Mouse (Mus musculus): ENCODE results near the gene Lefty2. TPM values are rescaled to one million over a fixed set of nuclear protein-coding genes. Genes with fewer than 3 reads are reported as not detected.

The Lefty2 gene
- polyA plus RNA-seq, 1 experiment from 2014 or later: not detected

- H3K27me3 ChIP-seq (ENCODE audit: control insufficient read depth, insufficient read depth, low read length): no peaks in the 10 kb centered on the region
- no peaks in the 10 kb centered on the region for H3K9me3 ChIP-seq (ENCODE audit: control insufficient read depth, low read length)
- H3K4me2 ChIP-seq (ENCODE audit: low read depth, low read length, severe bottlenecking): no peak overlapping the region
- H3K4me3 ChIP-seq (ENCODE audit: low read depth, low read length): no peak overlapping the region
- H3K36me3 ChIP-seq (ENCODE audit: control insufficient read depth, insufficient read depth, low read length): no peaks in the 10 kb centered on the region; the same call in 1 of the 2 replicates
- 96% methylated on average over 7 of the region's 7 CpGs for WGBS
- ATAC-seq (replicated peaks; ENCODE audit: low FRiP score) (no peak), DNase-seq (ENCODE audit: low spot score) (no peak)
- no peak overlapping the region for H3K27ac ChIP-seq (ENCODE audit: low read depth, low read length)
- no peaks in the 10 kb centered on the region for H3K4me1 ChIP-seq (replicated peaks; ENCODE audit: control insufficient read depth, insufficient read depth, low read length)
- H3K9ac ChIP-seq (ENCODE audit: low read length): no peak overlapping the region
These were observed 26.9 kb upstream of the Lefty2 start for GRCm38 (mm10) chr1:180866001-180866400.

DNA sequence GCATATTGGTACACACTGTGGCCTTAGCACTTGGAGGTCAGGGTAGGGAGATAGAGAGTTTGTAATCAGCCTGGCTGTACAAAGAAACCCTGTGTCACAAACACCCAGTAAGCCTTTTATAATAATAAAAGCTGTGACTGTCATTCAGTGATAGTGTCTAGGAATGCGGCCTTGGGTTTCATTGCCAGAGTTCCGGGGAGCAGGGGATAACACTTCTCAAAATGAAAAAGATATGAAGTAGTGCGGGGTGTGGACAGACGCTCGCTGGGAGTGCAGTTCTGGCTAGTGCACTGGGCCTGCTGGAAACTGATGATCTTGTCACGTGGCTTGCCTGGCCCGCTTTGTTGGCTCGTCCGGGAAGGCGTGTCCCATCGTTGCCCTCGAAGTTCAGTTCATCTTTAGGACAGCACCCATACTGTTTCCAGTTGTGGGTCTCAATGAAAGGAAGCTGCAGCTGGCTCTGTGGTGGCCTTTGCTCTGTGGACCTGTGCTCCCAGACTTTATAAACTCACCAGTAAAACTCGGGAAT, 22.7 kb upstream of the Lefty2 start:
- no peak overlapping the region for H3K4me2 ChIP-seq (ENCODE audit: low read depth, low read length, severe bottlenecking)
- WGBS: 81% methylated on average over 13 of the region's 13 CpGs
- H3K9ac ChIP-seq (ENCODE audit: low read length): no peak overlapping the region
- no peak overlapping the region for H3K27ac ChIP-seq (ENCODE audit: low read depth, low read length)
- ATAC-seq (replicated peaks; ENCODE audit: low FRiP score) (no peak), DNase-seq (ENCODE audit: low spot score) (no peak)
- H3K27me3 ChIP-seq (ENCODE audit: control insufficient read depth, insufficient read depth, low read length): no peaks in the 10 kb centered on the region
- no peaks in the 10 kb centered on the region for H3K4me1 ChIP-seq (replicated peaks; ENCODE audit: control insufficient read depth, insufficient read depth, low read length)
- no peaks in the 10 kb centered on the region; the same call in 1 of the 2 replicates for H3K36me3 ChIP-seq (ENCODE audit: control insufficient read depth, insufficient read depth, low read length)
- H3K4me3 ChIP-seq (ENCODE audit: low read depth, low read length): no peak overlapping the region
- H3K9me3 ChIP-seq (ENCODE audit: control insufficient read depth, low read length): no peaks in the 10 kb centered on the region

DNA sequence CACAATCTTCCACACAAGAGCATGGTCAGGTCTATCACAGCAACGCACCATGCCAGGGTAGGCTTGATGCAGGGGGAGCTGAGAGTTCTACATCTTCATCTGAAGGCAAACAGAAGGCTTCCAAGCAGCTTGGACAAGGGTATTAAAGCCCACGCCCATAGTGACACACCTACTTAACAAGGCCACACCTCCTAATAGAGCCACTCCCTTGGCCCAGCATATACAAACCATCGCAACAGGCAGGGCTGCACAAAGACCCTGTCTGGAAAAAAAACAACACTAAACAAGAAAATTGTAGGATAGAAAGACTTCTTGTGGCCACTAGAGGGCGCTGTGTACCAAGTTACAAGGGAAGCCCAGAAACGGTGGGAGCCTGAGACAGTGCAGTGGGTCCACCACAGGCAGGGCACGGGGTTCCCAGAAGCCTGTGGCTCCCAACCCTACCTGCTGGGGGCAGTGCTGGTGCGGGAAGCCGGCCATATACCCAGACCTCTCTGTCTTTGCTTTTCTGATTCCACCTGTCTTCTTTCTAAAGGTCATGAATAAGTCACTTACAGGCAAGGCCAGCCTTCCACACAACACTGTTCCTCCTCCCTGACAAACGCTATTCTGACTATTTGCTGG, 18.9 kb upstream of the Lefty2 start:
- Histone ChIP-seq H3K36me3 (ENCODE audit: control insufficient read depth, insufficient read depth, low read length) (no peaks in the 10 kb centered on the region), H3K27me3 (ENCODE audit: control insufficient read depth, insufficient read depth, low read length) (no peaks in the 10 kb centered on the region), H3K4me1 (replicated peaks; ENCODE audit: control insufficient read depth, insufficient read depth, low read length) (no peaks in the 10 kb centered on the region), H3K4me2 (ENCODE audit: low read depth, low read length, severe bottlenecking) (no peak overlapping the region), H3K9ac (ENCODE audit: low read length) (no peak overlapping the region), H3K9me3 (ENCODE audit: control insufficient read depth, low read length) (no peaks in the 10 kb centered on the region), H3K4me3 (ENCODE audit: low read depth, low read length) (no peak overlapping the region), H3K27ac (ENCODE audit: low read depth, low read length) (no peak overlapping the region)
- no peak; the same call in 1 of the 2 replicates for ATAC-seq (replicated peaks; ENCODE audit: low FRiP score)
- peak; percentile 79 for DNase-seq (ENCODE audit: low spot score)
- WGBS: 20% methylated on average over 9 of the region's 9 CpGs

GRCm38 (mm10) chr1:180874615-180875014, 18.3 kb upstream of the Lefty2 start:
- WGBS: 89% methylated on average over 2 of the region's 2 CpGs
- no peaks in the 10 kb centered on the region for H3K4me1 ChIP-seq (replicated peaks; ENCODE audit: control insufficient read depth, insufficient read depth, low read length)
- ATAC-seq (replicated peaks; ENCODE audit: low FRiP score): no peak

GRCm38 (mm10) chr1:180875126-180875525, 17.8 kb upstream of the Lefty2 start:
- H3K4me1 ChIP-seq (replicated peaks; ENCODE audit: control insufficient read depth, insufficient read depth, low read length): no peaks in the 10 kb centered on the region
- no peak overlapping the region for H3K4me2 ChIP-seq (ENCODE audit: low read depth, low read length, severe bottlenecking)
- H3K27ac ChIP-seq (ENCODE audit: low read depth, low read length): no peak overlapping the region
- 91% methylated on average over 9 of the region's 9 CpGs for WGBS
- H3K4me3 ChIP-seq (ENCODE audit: low read depth, low read length): no peak overlapping the region
- H3K36me3 ChIP-seq (ENCODE audit: control insufficient read depth, insufficient read depth, low read length): no peaks in the 10 kb centered on the region
- no peak for ATAC-seq (replicated peaks; ENCODE audit: low FRiP score)
- no peak for DNase-seq (ENCODE audit: low spot score)
- H3K9me3 ChIP-seq (ENCODE audit: control insufficient read depth, low read length): no peaks in the 10 kb centered on the region
- H3K9ac ChIP-seq (ENCODE audit: low read length): no peak overlapping the region
- no peaks in the 10 kb centered on the region for H3K27me3 ChIP-seq (ENCODE audit: control insufficient read depth, insufficient read depth, low read length)

More at GRCm38 (mm10) chr1:180874615-180875014, 18.3 kb upstream of the Lefty2 start:
- no peaks in the 10 kb centered on the region for H3K27me3 ChIP-seq (ENCODE audit: control insufficient read depth, insufficient read depth, low read length)
- H3K27ac ChIP-seq (ENCODE audit: low read depth, low read length): no peak overlapping the region
- no peak for DNase-seq (ENCODE audit: low spot score)
- H3K4me2 ChIP-seq (ENCODE audit: low read depth, low read length, severe bottlenecking): no peak overlapping the region
- no peak overlapping the region for H3K4me3 ChIP-seq (ENCODE audit: low read depth, low read length)
- H3K9me3 ChIP-seq (ENCODE audit: control insufficient read depth, low read length): no peaks in the 10 kb centered on the region
- H3K9ac ChIP-seq (ENCODE audit: low read length): no peak overlapping the region
- no peaks in the 10 kb centered on the region for H3K36me3 ChIP-seq (ENCODE audit: control insufficient read depth, insufficient read depth, low read length)

DNA sequence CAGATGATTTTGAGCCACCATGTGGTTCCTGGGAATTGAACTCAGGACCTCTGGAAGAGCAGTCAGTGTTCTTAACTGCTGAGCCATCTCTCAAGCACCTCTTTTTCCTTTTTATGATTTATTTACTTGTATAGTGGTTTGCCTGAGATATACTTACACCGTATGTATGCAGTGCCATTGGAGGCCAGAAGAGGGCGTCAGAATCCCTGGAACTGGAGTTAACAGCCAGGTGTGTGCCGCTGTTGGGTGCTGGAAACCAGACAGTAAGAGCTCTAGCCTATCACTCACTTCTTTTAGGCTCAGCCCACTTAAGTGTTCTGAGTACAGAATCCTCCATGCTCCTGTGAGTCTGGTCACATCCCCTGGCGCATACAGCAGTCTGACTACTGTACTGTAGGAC, 15.4 kb upstream of the Lefty2 start:
- no peaks in the 10 kb centered on the region for H3K27me3 ChIP-seq (ENCODE audit: control insufficient read depth, insufficient read depth, low read length)
- no peak overlapping the region for H3K4me2 ChIP-seq (ENCODE audit: low read depth, low read length, severe bottlenecking)
- ATAC-seq (replicated peaks; ENCODE audit: low FRiP score): no peak
- DNase-seq (ENCODE audit: low spot score): no peak
- no peak overlapping the region for H3K9ac ChIP-seq (ENCODE audit: low read length)
- WGBS: 72% methylated on average over 4 of the region's 4 CpGs
- H3K4me3 ChIP-seq (ENCODE audit: low read depth, low read length): no peak overlapping the region
- no peak overlapping the region for H3K27ac ChIP-seq (ENCODE audit: low read depth, low read length)
- H3K9me3 ChIP-seq (ENCODE audit: control insufficient read depth, low read length): no peaks in the 10 kb centered on the region
- H3K36me3 ChIP-seq (ENCODE audit: control insufficient read depth, insufficient read depth, low read length): no peaks in the 10 kb centered on the region
- H3K4me1 ChIP-seq (replicated peaks; ENCODE audit: control insufficient read depth, insufficient read depth, low read length): no peaks in the 10 kb centered on the region

- Histone ChIP-seq H3K27ac (ENCODE audit: low read depth, low read length) (no peak overlapping the region), H3K9ac (ENCODE audit: low read length) (no peak overlapping the region), H3K4me2 (ENCODE audit: low read depth, low read length, severe bottlenecking) (no peak overlapping the region), H3K4me3 (ENCODE audit: low read depth, low read length) (no peak overlapping the region), H3K27me3 (ENCODE audit: control insufficient read depth, insufficient read depth, low read length) (no peaks in the 10 kb centered on the region), H3K4me1 (replicated peaks; ENCODE audit: control insufficient read depth, insufficient read depth, low read length) (no peaks in the 10 kb centered on the region), H3K36me3 (ENCODE audit: control insufficient read depth, insufficient read depth, low read length) (no peaks in the 10 kb centered on the region), H3K9me3 (ENCODE audit: control insufficient read depth, low read length) (no peaks in the 10 kb centered on the region)
- no peak for ATAC-seq (replicated peaks; ENCODE audit: low FRiP score)
- WGBS: 87% methylated on average over 3 of the region's 3 CpGs
- DNase-seq (ENCODE audit: low spot score): no peak
These were observed 11.1 kb upstream of the Lefty2 start for GRCm38 (mm10) chr1:180881768-180882167.

DNA sequence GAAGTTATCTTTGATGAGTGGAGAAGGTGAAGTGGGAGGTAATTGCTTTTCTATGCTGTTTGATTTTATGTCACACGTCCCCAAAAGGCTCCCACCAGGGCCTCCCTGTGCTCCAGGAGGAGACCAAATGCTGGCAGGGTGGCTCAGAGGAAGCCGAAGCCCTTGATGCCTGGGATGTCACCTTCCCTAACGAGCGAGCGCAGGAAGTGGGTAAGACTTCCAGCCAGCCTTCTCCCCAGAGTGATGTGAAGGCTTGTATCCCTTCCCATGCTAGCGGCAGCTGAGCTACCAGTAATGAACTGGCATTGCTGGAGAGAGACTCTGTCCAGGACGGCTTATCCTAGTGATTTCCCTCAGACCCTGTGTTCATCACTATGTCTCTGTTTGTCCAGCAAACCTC, 9.2 kb upstream of the Lefty2 start:
- DNase-seq (ENCODE audit: low spot score) (no peak), ATAC-seq (replicated peaks; ENCODE audit: low FRiP score) (no peak)
- Histone ChIP-seq H3K9ac (ENCODE audit: low read length) (no peak overlapping the region), H3K4me3 (ENCODE audit: low read depth, low read length) (no peak overlapping the region), H3K4me2 (ENCODE audit: low read depth, low read length, severe bottlenecking) (no peak overlapping the region), H3K27me3 (ENCODE audit: control insufficient read depth, insufficient read depth, low read length) (no peaks in the 10 kb centered on the region), H3K4me1 (replicated peaks; ENCODE audit: control insufficient read depth, insufficient read depth, low read length) (peaks cover 7% of the 10 kb centered on the region; the same call in 1 of the 2 replicates), H3K27ac (ENCODE audit: low read depth, low read length) (no peak overlapping the region), H3K9me3 (ENCODE audit: control insufficient read depth, low read length) (no peaks in the 10 kb centered on the region), H3K36me3 (ENCODE audit: control insufficient read depth, insufficient read depth, low read length) (no peaks in the 10 kb centered on the region)
- 61% methylated on average over 7 of the region's 7 CpGs for WGBS

GRCm38 (mm10) chr1:180884484-180884883, 8.4 kb upstream of the Lefty2 start:
- no peak overlapping the region for H3K4me3 ChIP-seq (ENCODE audit: low read depth, low read length)
- H3K4me1 ChIP-seq (replicated peaks; ENCODE audit: control insufficient read depth, insufficient read depth, low read length): peaks cover 9% of the 10 kb centered on the region; the same call in 1 of the 2 replicates
- WGBS: 89% methylated on average over 9 of the region's 9 CpGs
- no peaks in the 10 kb centered on the region for H3K9me3 ChIP-seq (ENCODE audit: control insufficient read depth, low read length)
- no peak overlapping the region for H3K4me2 ChIP-seq (ENCODE audit: low read depth, low read length, severe bottlenecking)
- H3K36me3 ChIP-seq (ENCODE audit: control insufficient read depth, insufficient read depth, low read length): no peaks in the 10 kb centered on the region
- no peak overlapping the region for H3K27ac ChIP-seq (ENCODE audit: low read depth, low read length)
- ATAC-seq (replicated peaks; ENCODE audit: low FRiP score) (no peak), DNase-seq (ENCODE audit: low spot score) (no peak)
- H3K9ac ChIP-seq (ENCODE audit: low read length): no peak overlapping the region
- no peaks in the 10 kb centered on the region for H3K27me3 ChIP-seq (ENCODE audit: control insufficient read depth, insufficient read depth, low read length)

Measured in forebrain, embryonic 11.5 days (tissue).